Mouse (Mus musculus) embryonic facial prominence, embryonic 11.5 days (tissue): ENCODE measurements at regions not wholly inside any gene's neighbourhood (a gene's known extent, or its start where the extent isn't known, plus 50 kb on each side); places are given as distances from the start of the nearest gene placed in this dataset.

Experiments used
- ATAC-seq: fragments of 200-750 bp; cut with Nextera tagmentation; replicated peaks from 2 replicates; pipeline ENCODE4 v1.8.0; 2017; ENCODE audit warnings: low read depth; ENCODE audit not compliant: insufficient number of reproducible peaks, low FRiP score, low TSS enrichment
- DNase-seq: peaks from one replicate; pipeline ENCODE4 v3.0.0-alpha.2; 2015; ENCODE audit warnings: low spot score
- H3K27ac ChIP-seq: fragments of 300-500 bp; sonication (generic); replicated peaks from 2 replicates; pipeline ENCODE4 v1.5.1; 2014; ENCODE audit warnings: mild to moderate bottlenecking, low read depth, low read length, control low read depth
- H3K27me3 ChIP-seq: fragments of 300-500 bp; sonication (generic); 2 replicates; pipeline ENCODE4 v1.6.1; 2014; ENCODE audit warnings: mild to moderate bottlenecking, low read length, moderate library complexity, mixed read lengths; ENCODE audit not compliant: control insufficient read depth, insufficient read depth
- H3K36me3 ChIP-seq: fragments of 300-500 bp; sonication (generic); replicated peaks from 2 replicates; pipeline ENCODE4 v1.6.1; 2014; ENCODE audit warnings: low read depth, mild to moderate bottlenecking, low read length, moderate library complexity, mixed read lengths; ENCODE audit not compliant: control insufficient read depth, insufficient read depth
- H3K4me1 ChIP-seq: fragments of 300-500 bp; sonication (generic); 2 replicates; pipeline ENCODE4 v1.6.1; 2014; ENCODE audit warnings: low read length, mixed read lengths; ENCODE audit not compliant: control insufficient read depth, insufficient read depth
- H3K4me2 ChIP-seq: fragments of 300-500 bp; sonication (generic); 2 replicates; pipeline ENCODE4 v1.6.1; 2014; ENCODE audit warnings: low read depth, mild to moderate bottlenecking, control low read depth, low read length, moderate library complexity
- H3K4me3 ChIP-seq: fragments of 300-500 bp; sonication (generic); 2 replicates; pipeline ENCODE4 v1.5.1; 2014; ENCODE audit warnings: low read depth, low read length, control low read depth
- H3K9ac ChIP-seq: fragments of 300-500 bp; sonication (generic); replicated peaks from 2 replicates; pipeline ENCODE4 v1.6.1; 2014; ENCODE audit warnings: mild to moderate bottlenecking, control low read depth, low read length
- H3K9me3 ChIP-seq: fragments of 300-500 bp; sonication (generic); replicated peaks from 2 replicates; pipeline ENCODE4 v1.6.1; 2016; ENCODE audit warnings: mild to moderate bottlenecking, low read length, inconsistent platforms, mixed read lengths; ENCODE audit not compliant: control insufficient read depth
- WGBS: fragments of 180-500 bp; shearing (Covaris S2); extraction: QIAGEN DNeasy Blood & Tissue Kit; methylation state at CpG from one replicate; pipeline ENCODE4 v1.1.7; 2014; 5-methylcytosine and 5-hydroxymethylcytosine counted together

- H3K4me3 ChIP-seq: no peak overlapping the region
- H3K9ac ChIP-seq: no peak overlapping the region
- ATAC-seq (no peak), DNase-seq (no peak)
- H3K36me3 ChIP-seq: no peaks in the 10 kb centered on the region
- 90% methylated on average over 1 of the region's 1 CpGs for WGBS
- no peak overlapping the region for H3K27ac ChIP-seq
- no peaks in the 10 kb centered on the region for H3K9me3 ChIP-seq
- H3K27me3 ChIP-seq: no peaks in the 10 kb centered on the region
- H3K4me2 ChIP-seq: no peak overlapping the region
- no peaks in the 10 kb centered on the region for H3K4me1 ChIP-seq
Observed at GRCm38 (mm10) chr4:72250531-72250930, 49.8 kb upstream of the Tle1 start.
